Mouse (Mus musculus) cerebellum, postnatal 10 days (tissue): ENCODE results near the gene Olfr555.
"Not testable (repeated sequence)": the region's sequence is repeated elsewhere in the genome, so short reads cannot be mapped to it uniquely, and the experiment has no call there.

Experiments
- DNase-seq, 2 experiments: peaks; one replicate each; pipeline ENCODE4 v3.0.0; 2021; ENCODE audit warnings: mixed read lengths in 2 of 2

Olfr555 gene

GRCm38 (mm10) chr7:102658523-102658922 is at the start of gene Olfr555:
Olfr555 (plus strand) TSS chr7:102658823.
- no peak for DNase-seq

GRCm38 (mm10) chr7:102618118-102618517 is 40.5 kb upstream of the Olfr555 start, which contains the start of gene Olfr553:
Olfr553 (minus strand) TSS chr7:102618218.
- DNase-seq, result no peak

- DNase-seq, result peak; percentile 68
Observed at GRCm38 (mm10) chr7:102619608-102620007, 39.0 kb upstream of the Olfr555 start.

GRCm38 (mm10) chr7:102620368-102620767 is 38.3 kb upstream of the Olfr555 start:
- peak in 1 of 2 experiments; percentile 3 for DNase-seq

GRCm38 (mm10) chr7:102636665-102637064 is 22.0 kb upstream of the Olfr555 start:
- DNase-seq, result peak; percentile 62 to 73

- DNase-seq, result no peak
Observed at GRCm38 (mm10) chr7:102638132-102638531, 20.5 kb upstream of the Olfr555 start, which contains the start of gene Olfr554. Olfr554 (plus strand) TSS chr7:102638432.

GRCm38 (mm10) chr7:102644945-102645344 is 13.7 kb upstream of the Olfr555 start:
- DNase-seq, result not testable (repeated sequence)

- DNase-seq, result no peak
Observed at GRCm38 (mm10) chr7:102664599-102664998, 6.0 kb downstream of the Olfr555 start, which contains the start of gene Olfr556. Olfr556 (plus strand) TSS chr7:102664899.

GRCm38 (mm10) chr7:102665378-102665777 is 6.8 kb downstream of the Olfr555 start:
- peak; percentile 7 to 15 for DNase-seq

GRCm38 (mm10) chr7:102676225-102676624 is 17.6 kb downstream of the Olfr555 start:
- no peak for DNase-seq

- no peak for DNase-seq
Observed at GRCm38 (mm10) chr7:102681916-102682315, 23.3 kb downstream of the Olfr555 start.

- peak; percentile 86 to 92 for DNase-seq
Observed at GRCm38 (mm10) chr7:102686944-102687501, 28.4 kb downstream of the Olfr555 start, which contains the start of gene Trim68. Trim68 (minus strand) TSS chr7:102687327.

GRCm38 (mm10) chr7:102695358-102696125 is 36.9 kb downstream of the Olfr555 start, which contains the start of gene Olfr557:
Olfr557 (plus strand) TSS chr7:102695910.
- DNase-seq, result peak; percentile 60 to 63

- DNase-seq, result peak; percentile 58 to 69
Observed at GRCm38 (mm10) chr7:102698461-102698860, 39.8 kb downstream of the Olfr555 start.

- no peak for DNase-seq
Observed at GRCm38 (mm10) chr7:102701915-102702314, 43.3 kb downstream of the Olfr555 start, which contains the start of gene Olfr558. Olfr558 (plus strand) TSS chr7:102702215.
